Mouse (Mus musculus) E14TG2a.4 (cell line): ENCODE measurements around the gene Spef1.

Source experiments
- CTCF ChIP-seq: conservative IDR thresholded peaks from 2 replicates; pipeline ENCODE4 v1.5.1; 2014; ENCODE audit warnings: low read length
- POU5F1 ChIP-seq: IDR thresholded peaks from 2 replicates; pipeline ENCODE4 v1.6.1; 2014; ENCODE audit warnings: low read length, borderline replicate concordance

- TF ChIP-seq CTCF (no peak), POU5F1 (no peak)
These were observed 46.6 kb downstream of the Spef1 start for GRCm38 (mm10) chr2:131140533-131140905.
